Mouse (Mus musculus): ENCODE measurements at regions not wholly inside any gene's neighbourhood (a gene's known extent, or its start where the extent isn't known, plus 50 kb on each side); places are given as distances from the start of the nearest gene placed in this dataset.
"Not testable (repeated sequence)": the region's sequence is repeated elsewhere in the genome, so short reads cannot be mapped to it uniquely, and the experiment has no call there.

- no peak for TF ChIP-seq POLR2A (IDR thresholded peaks at IDR 0.05; ENCODE audit: borderline replicate concordance, extremely low read depth, insufficient read depth, insufficient read length)
- no peaks in the 10 kb centered on the region for H3K9me3 ChIP-seq (ENCODE audit: control insufficient read depth, low read length)
- H3K4me3 ChIP-seq (replicated peaks; ENCODE audit: low read length) = no peak overlapping the region
- no peaks in the 10 kb centered on the region for H3K27me3 ChIP-seq (ENCODE audit: control insufficient read depth, insufficient read depth, low read length)
- H3K36me3 ChIP-seq (ENCODE audit: control insufficient read depth, insufficient read depth, low read length) = no peaks in the 10 kb centered on the region
- no peak for ATAC-seq (ENCODE audit: low FRiP score, low read depth)
- WGBS = 66% methylated on average over 6 of the region's 6 CpGs
- no peak overlapping the region for H3K4me2 ChIP-seq (replicated peaks; ENCODE audit: low read depth, low read length, severe bottlenecking)
- H3K4me1 ChIP-seq (ENCODE audit: control insufficient read depth, insufficient read depth, low read length) = peaks cover 4% of the 10 kb centered on the region; the same call in 1 of the 2 replicates
- DNase-seq (ENCODE audit: low spot score) = no peak
- no peak overlapping the region for H3K9ac ChIP-seq (ENCODE audit: low read depth, low read length, severe bottlenecking)
- H3K27ac ChIP-seq (replicated peaks; ENCODE audit: low read depth, low read length) = no peak overlapping the region
Observed at GRCm38 (mm10) chr9:48082461-48082860, 79.4 kb upstream of the Nxpe4 start.

GRCm38 (mm10) chr9:48084196-48084595 is 77.6 kb upstream of the Nxpe4 start:
- H3K27me3 ChIP-seq (ENCODE audit: control insufficient read depth, insufficient read depth, low read length); H3K4me2 ChIP-seq (replicated peaks; ENCODE audit: low read depth, low read length, severe bottlenecking); H3K9me3 ChIP-seq (ENCODE audit: control insufficient read depth, low read length); ATAC-seq (ENCODE audit: low FRiP score, low read depth); H3K36me3 ChIP-seq (ENCODE audit: control insufficient read depth, insufficient read depth, low read length); H3K9ac ChIP-seq (ENCODE audit: low read depth, low read length, severe bottlenecking); H3K27ac ChIP-seq (replicated peaks; ENCODE audit: low read depth, low read length); H3K4me1 ChIP-seq (ENCODE audit: control insufficient read depth, insufficient read depth, low read length); DNase-seq (ENCODE audit: low spot score); H3K4me3 ChIP-seq (replicated peaks; ENCODE audit: low read length): not testable (repeated sequence)
- 77% methylated on average over 5 of the region's 5 CpGs for WGBS

GRCm38 (mm10) chr9:48089661-48090060 is 72.2 kb upstream of the Nxpe4 start:
- no peak for TF ChIP-seq POLR2A (IDR thresholded peaks at IDR 0.05; ENCODE audit: borderline replicate concordance, extremely low read depth, insufficient read depth, insufficient read length)
- DNase-seq (ENCODE audit: low spot score) = peak; percentile 28
- Histone ChIP-seq H3K36me3 (ENCODE audit: control insufficient read depth, insufficient read depth, low read length) (no peaks in the 10 kb centered on the region), H3K9me3 (ENCODE audit: control insufficient read depth, low read length) (no peaks in the 10 kb centered on the region), H3K9ac (ENCODE audit: low read depth, low read length, severe bottlenecking) (no peak overlapping the region), H3K4me2 (replicated peaks; ENCODE audit: low read depth, low read length, severe bottlenecking) (no peak overlapping the region), H3K27ac (replicated peaks; ENCODE audit: low read depth, low read length) (no peak overlapping the region), H3K4me1 (ENCODE audit: control insufficient read depth, insufficient read depth, low read length) (no peaks in the 10 kb centered on the region), H3K27me3 (ENCODE audit: control insufficient read depth, insufficient read depth, low read length) (no peaks in the 10 kb centered on the region), H3K4me3 (replicated peaks; ENCODE audit: low read length) (no peak overlapping the region)
- WGBS = 91% methylated on average over 5 of the region's 5 CpGs
- no peak for ATAC-seq (ENCODE audit: low FRiP score, low read depth)

GRCm38 (mm10) chr9:48094756-48095155 is 67.1 kb upstream of the Nxpe4 start:
- no peaks in the 10 kb centered on the region for H3K27me3 ChIP-seq (ENCODE audit: control insufficient read depth, insufficient read depth, low read length)
- no peak for TF ChIP-seq POLR2A (IDR thresholded peaks at IDR 0.05; ENCODE audit: borderline replicate concordance, extremely low read depth, insufficient read depth, insufficient read length)

GRCm38 (mm10) chr9:48099846-48100245 is 62.0 kb upstream of the Nxpe4 start:
- no peaks in the 10 kb centered on the region for H3K36me3 ChIP-seq (ENCODE audit: control insufficient read depth, insufficient read depth, low read length)
- no peak overlapping the region for H3K27ac ChIP-seq (replicated peaks; ENCODE audit: low read depth, low read length)
- no peak for TF ChIP-seq POLR2A (IDR thresholded peaks at IDR 0.05; ENCODE audit: borderline replicate concordance, extremely low read depth, insufficient read depth, insufficient read length)
- no peak for ATAC-seq (ENCODE audit: low FRiP score, low read depth)
- H3K27me3 ChIP-seq (ENCODE audit: control insufficient read depth, insufficient read depth, low read length) = no peaks in the 10 kb centered on the region
- H3K4me1 ChIP-seq (ENCODE audit: control insufficient read depth, insufficient read depth, low read length) = no peaks in the 10 kb centered on the region
- H3K9me3 ChIP-seq (ENCODE audit: control insufficient read depth, low read length) = no peaks in the 10 kb centered on the region
- no peak for DNase-seq (ENCODE audit: low spot score)
- 50% methylated on average over 4 of the region's 4 CpGs for WGBS
- no peak overlapping the region for H3K4me3 ChIP-seq (replicated peaks; ENCODE audit: low read length)
- H3K9ac ChIP-seq (ENCODE audit: low read depth, low read length, severe bottlenecking) = no peak overlapping the region
- no peak overlapping the region for H3K4me2 ChIP-seq (replicated peaks; ENCODE audit: low read depth, low read length, severe bottlenecking)

More at GRCm38 (mm10) chr9:48094756-48095155, 67.1 kb upstream of the Nxpe4 start:
- DNase-seq (ENCODE audit: low spot score) = no peak
- no peaks in the 10 kb centered on the region for H3K36me3 ChIP-seq (ENCODE audit: control insufficient read depth, insufficient read depth, low read length)
- no peaks in the 10 kb centered on the region for H3K9me3 ChIP-seq (ENCODE audit: control insufficient read depth, low read length)
- H3K9ac ChIP-seq (ENCODE audit: low read depth, low read length, severe bottlenecking) = no peak overlapping the region
- no peak overlapping the region for H3K4me2 ChIP-seq (replicated peaks; ENCODE audit: low read depth, low read length, severe bottlenecking)
- no peak overlapping the region for H3K27ac ChIP-seq (replicated peaks; ENCODE audit: low read depth, low read length)
- H3K4me1 ChIP-seq (ENCODE audit: control insufficient read depth, insufficient read depth, low read length) = no peaks in the 10 kb centered on the region
- H3K4me3 ChIP-seq (replicated peaks; ENCODE audit: low read length) = no peak overlapping the region
- no peak for ATAC-seq (ENCODE audit: low FRiP score, low read depth)
- WGBS = 82% methylated on average over 2 of the region's 2 CpGs
